Mouse (Mus musculus) lung, postnatal 0 days (tissue): ENCODE results near the gene Mindy3. TPM values are rescaled to one million over a fixed set of nuclear protein-coding genes. Genes with fewer than 3 reads are reported as not detected.

ENCODE experiments used
- ATAC-seq: fragments of 200-750 bp; cut with Nextera tagmentation; 2 replicates; pipeline ENCODE4 v1.8.0; 2017; ENCODE audit warnings: moderate library complexity
- DNase-seq: peaks from one replicate; pipeline ENCODE4 v3.0.0-alpha.2; 2016; ENCODE audit warnings: low spot score
- H3K27ac ChIP-seq: fragments of 300-500 bp; sonication (generic); 2 replicates; pipeline ENCODE4 v1.5.1; 2014; ENCODE audit warnings: antibody characterized with exemption, mild to moderate bottlenecking, low read length, mixed read lengths
- H3K27me3 ChIP-seq: fragments of 300-500 bp; sonication (generic); replicated peaks from 2 replicates; pipeline ENCODE4 v1.6.1; 2014; ENCODE audit warnings: low read length, mixed read lengths; ENCODE audit not compliant: insufficient read depth
- H3K36me3 ChIP-seq: fragments of 300-500 bp; sonication (generic); 2 replicates; pipeline ENCODE4 v1.6.1; 2014; ENCODE audit warnings: low read length, mixed read lengths; ENCODE audit not compliant: insufficient read depth
- H3K4me1 ChIP-seq: fragments of 300-500 bp; sonication (generic); 2 replicates; pipeline ENCODE4 v1.6.1; 2014; ENCODE audit warnings: antibody characterized with exemption, low read depth, low read length, mixed read lengths; ENCODE audit not compliant: insufficient read depth
- H3K4me2 ChIP-seq: fragments of 300-500 bp; sonication (generic); replicated peaks from 2 replicates; pipeline ENCODE4 v1.6.1; 2014; ENCODE audit warnings: low read depth, mild to moderate bottlenecking, low read length, moderate library complexity, mixed read lengths
- H3K4me3 ChIP-seq: fragments of 300-500 bp; sonication (generic); 2 replicates; pipeline ENCODE4 v1.5.1; 2014; ENCODE audit warnings: low read depth, low read length
- H3K9ac ChIP-seq: fragments of 300-500 bp; sonication (generic); replicated peaks from 2 replicates; pipeline ENCODE4 v1.6.1; 2014; ENCODE audit warnings: low read depth, mild to moderate bottlenecking
- H3K9me3 ChIP-seq: fragments of 300-500 bp; sonication (generic); 2 replicates; pipeline ENCODE4 v1.6.1; 2016; ENCODE audit warnings: low read length, mixed read lengths
- CTCF ChIP-seq: IDR thresholded peaks from 2 replicates; pipeline ENCODE4 v1.5.1; 2016; ENCODE audit warnings: antibody characterized with exemption, mild to moderate bottlenecking
- EP300 ChIP-seq: IDR thresholded peaks from 2 replicates; pipeline ENCODE4 v1.6.1; 2016; ENCODE audit warnings: antibody characterized with exemption, mild to moderate bottlenecking, control low read depth
- WGBS: fragments of 180-500 bp; shearing (Covaris S2); extraction: QIAGEN DNeasy Blood & Tissue Kit; methylation state at CpG from one replicate; pipeline ENCODE4 v1.1.7; 2014; 5-methylcytosine and 5-hydroxymethylcytosine counted together
- polyA plus RNA-seq: library from polyadenylated mRNA; unstranded; fragments of >200 nt; fragmentation: Nextera tagmentation; extraction: Ambion mirVana; gene quantifications from 2 replicates; pipeline ENCODE4 v1.2.1, GENCODE M21; 2015

The Mindy3 gene
- polyA plus RNA-seq, 1 experiment from 2014 or later: 33.5 TPM

- Histone ChIP-seq H3K4me2 (no peak overlapping the region), H3K4me1 (no peaks in the 10 kb centered on the region; the same call in 1 of the 2 replicates), H3K27ac (0 out of 2 replicates have a peak overlapping the region, but pooled peaks have one; percentile 15), H3K9ac (no peak overlapping the region), H3K4me3 (no peak overlapping the region), H3K36me3 (no peaks in the 10 kb centered on the region), H3K27me3 (no peaks in the 10 kb centered on the region), H3K9me3 (no peaks in the 10 kb centered on the region)
- 43% methylated on average over 8 of the region's 8 CpGs for WGBS
- DNase-seq (no peak), ATAC-seq (no peak)
- TF ChIP-seq EP300 (no peak), CTCF (no peak)
Observed at GRCm38 (mm10) chr2:12328355-12329067, 90.8 kb downstream of the Mindy3 start.

GRCm38 (mm10) chr2:12327691-12328354 lies 91.4 kb downstream of the Mindy3 start:
- ATAC-seq: no peak
- no peak overlapping the region for H3K27ac ChIP-seq

GRCm38 (mm10) chr2:12327216-12327615 lies 92.1 kb downstream of the Mindy3 start:
- Histone ChIP-seq H3K4me2 (peak overlapping the region; percentile 17), H3K4me1 (no peaks in the 10 kb centered on the region; the same call in 1 of the 2 replicates), H3K27me3 (no peaks in the 10 kb centered on the region), H3K9me3 (no peaks in the 10 kb centered on the region), H3K36me3 (no peaks in the 10 kb centered on the region), H3K4me3 (no peak overlapping the region), H3K9ac (no peak overlapping the region), H3K27ac (no peak overlapping the region)
- DNase-seq (peak; percentile 37), ATAC-seq (no peak)
- 27% methylated on average over 10 of the region's 10 CpGs for WGBS
- TF ChIP-seq CTCF: no peak
- no peak for TF ChIP-seq EP300

More at GRCm38 (mm10) chr2:12327691-12328354, 91.4 kb downstream of the Mindy3 start:
- no peaks in the 10 kb centered on the region for H3K27me3 ChIP-seq
- H3K36me3 ChIP-seq: no peaks in the 10 kb centered on the region
- peak overlapping the region; percentile 17; the same call in 1 of the 2 replicates for H3K4me2 ChIP-seq
- H3K4me1 ChIP-seq: no peaks in the 10 kb centered on the region; the same call in 1 of the 2 replicates
- no peak for DNase-seq
- no peak overlapping the region for H3K9ac ChIP-seq
- H3K4me3 ChIP-seq: no peak overlapping the region
- TF ChIP-seq CTCF (no peak), EP300 (no peak)
- 45% methylated on average over 11 of the region's 11 CpGs for WGBS
- no peaks in the 10 kb centered on the region for H3K9me3 ChIP-seq

- ATAC-seq (no peak), DNase-seq (no peak)
- H3K9ac ChIP-seq: no peak overlapping the region
- no peaks in the 10 kb centered on the region for H3K27me3 ChIP-seq
- H3K4me2 ChIP-seq: no peak overlapping the region
- 71% methylated on average over 2 of the region's 2 CpGs for WGBS
- no peak overlapping the region for H3K4me3 ChIP-seq
- no peaks in the 10 kb centered on the region; the same call in 1 of the 2 replicates for H3K4me1 ChIP-seq
- no peaks in the 10 kb centered on the region for H3K36me3 ChIP-seq
- no peak for TF ChIP-seq CTCF
- no peak for TF ChIP-seq EP300
- peak overlapping the region; percentile 38; the same call in 1 of the 2 replicates for H3K27ac ChIP-seq
- no peaks in the 10 kb centered on the region for H3K9me3 ChIP-seq
Observed at GRCm38 (mm10) chr2:12325868-12326267, 93.4 kb downstream of the Mindy3 start.

- peak overlapping the region; percentile 38; the same call in 1 of the 2 replicates for H3K27ac ChIP-seq
- H3K9ac ChIP-seq: no peak overlapping the region
- H3K36me3 ChIP-seq: no peaks in the 10 kb centered on the region
- no peaks in the 10 kb centered on the region for H3K27me3 ChIP-seq
- peak; percentile 93 for ATAC-seq
- TF ChIP-seq CTCF (no peak), EP300 (peak; percentile 81)
- H3K9me3 ChIP-seq: no peaks in the 10 kb centered on the region
- H3K4me2 ChIP-seq: no peak overlapping the region
- no peak overlapping the region for H3K4me3 ChIP-seq
- no peaks in the 10 kb centered on the region; the same call in 1 of the 2 replicates for H3K4me1 ChIP-seq
- DNase-seq: peak; percentile 90
- 54% methylated on average over 6 of the region's 6 CpGs for WGBS
Observed at GRCm38 (mm10) chr2:12325417-12325816, 93.9 kb downstream of the Mindy3 start.

DNA sequence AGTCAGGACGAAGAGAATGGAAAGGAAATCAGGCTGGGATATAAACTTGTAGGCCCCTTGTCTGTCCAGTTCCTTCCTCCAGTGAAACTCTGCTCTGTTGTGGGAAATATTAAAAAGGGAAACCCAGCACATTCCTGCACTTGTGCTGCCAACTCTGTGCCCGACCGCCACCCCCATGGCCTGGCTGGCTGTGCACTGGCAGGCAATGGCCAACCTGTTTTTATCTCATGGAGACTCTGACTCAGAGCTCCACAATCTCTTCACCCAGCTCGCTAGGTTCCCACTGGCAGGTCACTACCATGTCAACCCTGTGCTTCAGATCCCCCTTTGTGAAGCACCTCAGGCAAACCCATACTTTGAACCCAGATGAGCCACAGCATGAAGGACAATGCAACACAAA lies 98.4 kb downstream of the Mindy3 start:
- no peak for DNase-seq
- no peak overlapping the region for H3K4me2 ChIP-seq
- 80% methylated on average over 4 of the region's 4 CpGs for WGBS
- no peak overlapping the region for H3K4me3 ChIP-seq
- H3K27ac ChIP-seq: no peak overlapping the region
- H3K36me3 ChIP-seq: no peaks in the 10 kb centered on the region
- no peaks in the 10 kb centered on the region for H3K9me3 ChIP-seq
- H3K4me1 ChIP-seq: no peaks in the 10 kb centered on the region
- ATAC-seq: no peak
- H3K27me3 ChIP-seq: no peaks in the 10 kb centered on the region
- no peak overlapping the region for H3K9ac ChIP-seq
- TF ChIP-seq CTCF (no peak), EP300 (no peak)
